Mouse (Mus musculus) liver, embryonic 11.5 days (tissue): ENCODE measurements around the gene Med6. TPM values are rescaled to one million over a fixed set of nuclear protein-coding genes. Genes with fewer than 3 reads are reported as not detected.
A peak's percentile ranks its signal among the peaks of the same experiment; 100 is the strongest.

ENCODE experiments used
- ATAC-seq: fragments of 200-750 bp; cut with Nextera tagmentation; replicated peaks from 2 replicates; pipeline ENCODE4 v1.8.0; 2017; ENCODE audit warnings: moderate number of reproducible peaks, mild to moderate bottlenecking, moderate TSS enrichment, moderate library complexity; ENCODE audit not compliant: low FRiP score
- DNase-seq: peaks from one replicate; pipeline ENCODE4 v3.0.0-alpha.2; 2017; ENCODE audit warnings: low spot score
- H3K27ac ChIP-seq: fragments of 300-500 bp; sonication (generic); 2 replicates; pipeline ENCODE4 v1.5.1; 2014; ENCODE audit warnings: mild to moderate bottlenecking, low read depth, low read length, control low read depth
- H3K27me3 ChIP-seq: fragments of 300-500 bp; sonication (generic); replicated peaks from 2 replicates; pipeline ENCODE4 v1.6.1; 2014; ENCODE audit warnings: low read length, mixed read lengths; ENCODE audit not compliant: control insufficient read depth, insufficient read depth
- H3K36me3 ChIP-seq: fragments of 300-500 bp; sonication (generic); 2 replicates; pipeline ENCODE4 v1.6.1; 2014; ENCODE audit warnings: mild to moderate bottlenecking, low read length, moderate library complexity, mixed read lengths; ENCODE audit not compliant: control insufficient read depth, insufficient read depth
- H3K4me1 ChIP-seq: fragments of 300-500 bp; sonication (generic); replicated peaks from 2 replicates; pipeline ENCODE4 v1.6.1; 2014; ENCODE audit warnings: low read length, mixed read lengths; ENCODE audit not compliant: control insufficient read depth, insufficient read depth
- H3K4me2 ChIP-seq: fragments of 300-500 bp; sonication (generic); 2 replicates; pipeline ENCODE4 v1.6.1; 2014; ENCODE audit warnings: mild to moderate bottlenecking, control low read depth, moderate library complexity
- H3K4me3 ChIP-seq: fragments of 300-500 bp; sonication (generic); 2 replicates; pipeline ENCODE4 v1.5.1; 2014; ENCODE audit warnings: low read depth, low read length, control low read depth
- H3K9ac ChIP-seq: fragments of 300-500 bp; sonication (generic); 2 replicates; pipeline ENCODE4 v1.6.1; 2014; ENCODE audit warnings: low read depth, low read length, control low read depth
- H3K9me3 ChIP-seq: fragments of 300-500 bp; sonication (generic); 2 replicates; pipeline ENCODE4 v1.6.1; 2016; ENCODE audit warnings: low read length, inconsistent platforms, mixed read lengths; ENCODE audit not compliant: control insufficient read depth
- WGBS: fragments of 180-500 bp; shearing (Covaris S2); extraction: QIAGEN DNeasy Blood & Tissue Kit; methylation state at CpG from one replicate; pipeline ENCODE4 v1.1.7; 2014; 5-methylcytosine and 5-hydroxymethylcytosine counted together
- polyA plus RNA-seq: library from polyadenylated mRNA; unstranded; fragments of >200 nt; fragmentation: Nextera tagmentation; extraction: Ambion mirVana; gene quantifications from 2 replicates; pipeline ENCODE4 v1.2.1, GENCODE M21; 2014

Gene Med6
- polyA plus RNA-seq, 1 experiment from 2014 or later, result 73.8 TPM

DNA sequence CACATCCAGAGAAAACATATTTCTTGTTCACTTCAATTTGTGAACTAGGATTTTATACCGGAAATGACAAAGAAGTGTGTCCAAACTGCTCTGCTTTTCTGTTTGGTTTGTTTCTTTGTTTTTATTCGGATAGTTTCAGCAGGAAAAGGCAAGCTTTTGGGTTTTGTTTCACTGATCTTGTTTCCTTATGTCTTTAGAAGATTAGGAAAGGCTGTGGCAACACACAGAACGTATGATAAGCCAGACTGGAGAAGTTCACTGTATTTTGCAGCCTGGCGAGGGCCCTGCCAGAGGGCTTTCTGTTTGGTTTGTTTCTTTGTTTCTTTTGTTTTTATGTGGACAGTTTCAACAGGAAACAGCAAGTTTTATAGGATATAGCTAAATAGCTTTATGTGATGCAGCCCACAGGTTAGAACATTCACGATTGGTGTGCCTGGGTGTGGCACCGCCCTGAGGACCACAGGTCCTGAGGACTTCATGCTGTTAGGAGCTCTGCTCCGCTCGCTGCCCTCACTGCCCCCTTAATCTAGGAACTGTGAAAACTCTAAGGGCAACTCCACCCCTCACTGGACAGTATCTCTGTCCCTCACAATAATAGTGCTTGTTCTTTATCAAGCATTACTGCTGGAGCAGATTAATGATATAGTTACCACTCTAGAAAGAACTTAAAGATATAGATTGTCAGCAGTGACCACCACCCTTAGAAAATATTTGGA lies 1.9 kb upstream of the Med6 start:
- no peak overlapping the region for H3K4me3 ChIP-seq
- peaks cover 5% of the 10 kb centered on the region; the same call in 1 of the 2 replicates for H3K27me3 ChIP-seq
- peak overlapping the region; percentile 47 for H3K27ac ChIP-seq
- H3K4me1 ChIP-seq, result peaks cover 8% of the 10 kb centered on the region; the same call in 1 of the 2 replicates
- DNase-seq, result no peak
- peak; percentile 75 for ATAC-seq
- H3K9ac ChIP-seq, result no peak overlapping the region
- no peaks in the 10 kb centered on the region for H3K9me3 ChIP-seq
- no peaks in the 10 kb centered on the region for H3K36me3 ChIP-seq
- H3K4me2 ChIP-seq, result peak overlapping the region; percentile 16
- WGBS, result 56% methylated on average over 8 of the region's 8 CpGs

DNA sequence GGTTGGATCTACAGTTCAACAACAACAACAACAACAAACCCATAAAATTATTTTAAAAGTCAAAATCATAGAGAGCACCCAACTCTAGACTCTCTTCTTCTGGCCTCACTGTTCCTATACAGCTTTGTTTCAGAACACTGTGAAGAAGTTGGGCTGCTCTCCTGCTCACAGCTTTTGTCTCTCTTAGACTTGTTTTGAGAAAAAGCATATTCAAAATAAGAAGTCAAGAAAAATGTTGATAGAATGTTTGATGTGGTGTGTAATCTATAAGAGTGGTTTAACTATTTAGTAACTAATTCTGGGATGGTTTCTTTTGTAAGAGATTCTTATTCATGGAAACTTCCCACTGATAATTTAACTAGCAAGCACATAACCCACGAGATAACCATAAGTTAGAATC lies 26.4 kb downstream of the Med6 start, which contains the start of gene Adam21:
Gene Adam21, minus strand, starts transcription at position 101 of the 400 bp plus-strand sequence.
- DNase-seq (no peak), ATAC-seq (no peak)
- Histone ChIP-seq H3K9me3 (no peaks in the 10 kb centered on the region), H3K4me2 (no peak within 1 kb of the TSS), H3K4me1 (no peaks in the 10 kb centered on the region), H3K36me3 (peaks cover 5% of the 10 kb centered on the region; the same call in 1 of the 2 replicates), H3K9ac (no peak within 1 kb of the TSS), H3K27ac (no peak within 1 kb of the TSS), H3K27me3 (no peaks in the 10 kb centered on the region), H3K4me3 (no peak within 1 kb of the TSS)
- 86% methylated on average over 1 of the region's 1 CpGs for WGBS

DNA sequence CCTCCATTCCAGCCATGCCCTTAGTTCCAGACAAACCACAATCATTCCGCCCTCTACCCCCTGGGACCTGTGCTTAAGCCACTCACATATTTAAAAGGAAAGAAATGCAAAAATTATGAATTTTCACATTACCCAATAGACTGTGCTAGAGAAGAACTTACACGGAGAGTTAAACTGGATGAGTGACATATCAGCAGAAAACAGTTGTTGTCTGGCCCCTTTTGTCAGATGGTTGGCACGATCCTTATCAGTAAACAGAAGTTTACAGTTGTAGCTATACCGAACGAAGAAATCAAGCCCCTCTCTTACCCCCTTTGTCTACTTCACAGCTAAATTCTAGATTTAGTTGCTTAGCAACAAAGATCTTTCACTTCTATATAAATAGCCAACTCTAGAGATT lies 26.9 kb downstream of the Med6 start:
- Histone ChIP-seq H3K9me3 (no peaks in the 10 kb centered on the region), H3K4me3 (no peak overlapping the region), H3K27me3 (no peaks in the 10 kb centered on the region), H3K4me2 (no peak overlapping the region), H3K27ac (no peak overlapping the region), H3K36me3 (peaks cover 5% of the 10 kb centered on the region; the same call in 1 of the 2 replicates), H3K9ac (no peak overlapping the region), H3K4me1 (no peaks in the 10 kb centered on the region)
- ATAC-seq, result 0 out of 2 replicates have a peak, but pooled peaks have one; percentile 54
- DNase-seq, result no peak
- 59% methylated on average over 5 of the region's 5 CpGs for WGBS

DNA sequence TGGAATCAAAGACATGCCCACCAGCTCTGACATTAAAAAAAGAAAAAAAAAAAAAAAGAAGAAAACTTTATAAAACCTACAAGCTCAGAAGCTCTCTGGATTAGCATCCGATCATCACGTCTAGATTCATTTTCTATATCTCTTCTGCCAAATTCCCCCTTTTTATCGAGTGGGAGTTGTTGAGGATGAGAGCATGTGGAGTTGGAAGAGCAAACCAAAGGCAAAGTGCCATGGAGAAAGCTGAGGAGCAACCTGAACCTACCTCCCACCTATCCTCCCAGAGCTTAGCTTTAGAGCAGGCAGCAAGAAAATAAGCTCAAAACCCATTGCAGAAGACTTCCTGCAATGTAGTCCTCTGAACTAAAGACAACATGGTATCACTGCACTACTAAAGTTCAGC lies 30.6 kb downstream of the Med6 start:
- ATAC-seq, result no peak
- Histone ChIP-seq H3K4me3 (no peak overlapping the region), H3K27ac (no peak overlapping the region), H3K27me3 (no peaks in the 10 kb centered on the region), H3K4me1 (no peaks in the 10 kb centered on the region), H3K36me3 (no peaks in the 10 kb centered on the region; the same call in 1 of the 2 replicates), H3K9ac (no peak overlapping the region), H3K9me3 (no peaks in the 10 kb centered on the region), H3K4me2 (no peak overlapping the region)
- 90% methylated on average over 3 of the region's 3 CpGs for WGBS
- DNase-seq, result no peak

DNA sequence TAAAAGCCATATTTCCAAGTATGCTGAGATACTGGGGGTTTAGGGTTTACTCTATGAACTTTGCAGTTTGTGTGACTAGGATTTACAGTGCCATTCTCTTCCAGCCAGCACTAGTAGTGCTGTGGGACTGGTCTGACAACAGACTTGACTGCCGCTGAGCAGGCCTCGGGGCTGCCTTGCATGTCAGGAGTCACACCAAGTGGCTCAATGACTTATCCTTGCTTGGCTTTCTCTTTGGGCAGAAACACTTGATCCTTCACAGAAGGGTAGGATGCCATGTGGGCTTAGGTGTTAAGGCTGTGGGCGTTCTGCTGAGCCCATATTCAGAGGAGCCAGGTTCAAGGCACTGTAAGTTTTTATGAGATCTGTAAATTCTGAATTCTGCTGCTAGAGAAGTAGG lies 45.5 kb downstream of the Med6 start:
- no peak for DNase-seq
- WGBS, result 89% methylated on average over 3 of the region's 3 CpGs
- H3K36me3 ChIP-seq, result no peaks in the 10 kb centered on the region
- ATAC-seq, result no peak
- no peaks in the 10 kb centered on the region for H3K27me3 ChIP-seq
- H3K9me3 ChIP-seq, result no peaks in the 10 kb centered on the region
- H3K9ac ChIP-seq, result no peak overlapping the region
- H3K4me1 ChIP-seq, result no peaks in the 10 kb centered on the region
- H3K4me3 ChIP-seq, result no peak overlapping the region
- H3K4me2 ChIP-seq, result no peak overlapping the region
- no peak overlapping the region for H3K27ac ChIP-seq

DNA sequence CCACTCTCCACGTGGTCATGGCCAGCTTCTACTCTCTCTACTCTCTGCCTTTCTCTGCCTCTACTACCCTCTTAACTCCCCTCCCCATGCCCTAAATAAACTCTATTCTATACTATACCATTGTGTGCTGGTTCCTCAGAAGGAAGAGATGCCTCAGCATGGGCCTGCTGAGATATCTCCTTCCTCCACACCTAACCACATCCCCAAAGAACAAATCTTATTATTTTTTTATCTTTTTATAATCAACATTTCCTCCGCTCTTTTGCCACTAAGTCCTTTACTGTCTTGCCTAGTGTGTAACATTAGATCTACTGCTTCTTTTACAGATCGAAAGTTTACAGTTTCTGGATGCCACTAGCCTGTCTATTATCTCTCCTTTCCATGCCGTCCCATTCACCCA lies 47.6 kb downstream of the Med6 start:
- Histone ChIP-seq H3K9me3 (no peaks in the 10 kb centered on the region), H3K27ac (no peak overlapping the region), H3K4me2 (no peak overlapping the region), H3K27me3 (no peaks in the 10 kb centered on the region), H3K36me3 (no peaks in the 10 kb centered on the region), H3K9ac (no peak overlapping the region), H3K4me1 (no peaks in the 10 kb centered on the region), H3K4me3 (no peak overlapping the region)
- 51% methylated on average over 4 of the region's 4 CpGs for WGBS
- ATAC-seq, result no peak
- DNase-seq, result no peak

DNA sequence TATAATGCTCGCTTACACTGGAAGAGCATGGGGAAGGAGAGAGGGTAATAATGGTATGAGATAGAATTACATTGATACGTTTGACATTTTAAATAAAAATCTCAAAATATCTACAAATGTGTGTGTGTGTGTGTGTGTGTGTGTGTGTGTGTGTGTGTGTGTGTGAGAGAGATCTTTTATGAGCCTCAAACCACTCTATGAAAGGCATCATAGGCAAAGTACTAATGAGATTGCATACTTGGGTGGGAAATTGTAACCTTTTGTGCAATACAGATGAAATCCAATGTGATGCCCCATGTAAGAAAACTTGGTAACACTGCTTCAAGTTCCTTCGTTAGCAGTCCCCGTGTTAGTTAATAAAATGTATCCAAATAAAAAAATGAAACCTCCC lies 61.8 kb downstream of the Med6 start:
- Histone ChIP-seq H3K9me3 (no peaks in the 10 kb centered on the region), H3K4me2 (peak overlapping the region; percentile 68), H3K27me3 (no peaks in the 10 kb centered on the region), H3K4me3 (peak overlapping the region; percentile 84), H3K36me3 (no peaks in the 10 kb centered on the region), H3K4me1 (peaks cover 5% of the 10 kb centered on the region; the same call in 1 of the 2 replicates), H3K27ac (no peak overlapping the region), H3K9ac (peak overlapping the region; percentile 80)
- WGBS, result 36% methylated on average over 4 of the region's 4 CpGs
- peak; percentile 34 for ATAC-seq
- no peak for DNase-seq

DNA sequence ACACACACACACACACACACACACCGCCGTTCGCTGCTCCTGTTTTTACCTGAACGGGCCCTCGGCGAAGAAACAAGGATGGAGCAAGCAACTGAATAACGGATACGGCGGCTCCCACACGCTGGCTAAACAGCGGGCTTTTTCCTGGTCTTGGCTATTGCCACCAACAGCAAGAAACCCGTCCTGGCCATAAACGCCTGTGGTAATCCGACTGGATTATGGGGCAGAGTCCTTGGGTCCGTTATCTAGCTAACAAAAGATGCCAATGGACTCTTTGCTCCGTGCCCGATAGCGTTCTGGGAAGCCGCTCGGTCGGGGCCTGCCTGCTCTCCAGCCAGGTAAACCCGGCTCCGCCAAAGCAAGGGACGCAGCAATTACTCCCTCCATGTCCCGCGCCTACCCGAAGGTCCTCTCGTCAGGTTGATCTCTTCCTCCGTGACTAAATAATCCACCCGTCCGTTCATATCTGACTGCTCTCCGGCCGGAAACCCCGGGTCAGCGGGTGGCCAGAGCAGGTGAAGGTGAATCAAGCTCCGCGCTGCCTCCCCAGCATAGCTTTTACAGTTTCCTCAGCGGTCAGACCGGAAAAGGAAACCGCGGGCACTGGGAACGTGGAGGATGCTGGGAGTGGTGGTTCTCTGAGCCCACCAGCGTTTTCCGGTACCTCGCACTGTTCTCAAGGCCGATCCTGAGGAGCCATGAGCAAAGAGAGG lies 62.3 kb downstream of the Med6 start, which contains the start of the genes Gm20498 and Synj2bp:
Gene Gm20498, minus strand, starts transcription at position 590 of the 713 bp plus-strand sequence.
Gene Synj2bp, minus strand, starts transcription at position 596 of the 713 bp plus-strand sequence.
- ATAC-seq (peak; percentile 91), DNase-seq (peak; percentile 87)
- under 1% methylated on average over 46 of the region's 46 CpGs for WGBS
- H3K9me3 ChIP-seq, result no peaks in the 10 kb centered on the region
- no peaks in the 10 kb centered on the region for H3K36me3 ChIP-seq
- H3K4me1 ChIP-seq, result peaks cover 5% of the 10 kb centered on the region; the same call in 1 of the 2 replicates
- H3K27me3 ChIP-seq, result no peaks in the 10 kb centered on the region
- peak within 1 kb of the TSS; percentile 68 for H3K4me2 ChIP-seq
- H3K9ac ChIP-seq, result peak within 1 kb of the TSS; percentile 80
- H3K4me3 ChIP-seq, result peak within 1 kb of the TSS; percentile 84
- H3K27ac ChIP-seq, result peak within 1 kb of the TSS; percentile 75
